Mouse (Mus musculus): Measurements from ENCODE around the gene Tgfbr3.

The Tgfbr3 gene

GRCm38 (mm10) chr5:107101684-107102083 is 187.7 kb downstream of the Tgfbr3 start:
- DNase-seq = no peak

GRCm38 (mm10) chr5:107101135-107101534 is 188.3 kb downstream of the Tgfbr3 start:
- no peak for DNase-seq

GRCm38 (mm10) chr5:107099634-107100033 is 189.8 kb downstream of the Tgfbr3 start:
- DNase-seq = no peak

- no peak for DNase-seq
Observed at GRCm38 (mm10) chr5:107099076-107099475, 190.4 kb downstream of the Tgfbr3 start.

GRCm38 (mm10) chr5:107098007-107098406 is 191.4 kb downstream of the Tgfbr3 start:
- no peak for DNase-seq

- DNase-seq = no peak
Observed at GRCm38 (mm10) chr5:107097314-107097713, 192.1 kb downstream of the Tgfbr3 start.

- DNase-seq = no peak
Observed at GRCm38 (mm10) chr5:107094233-107094632, 195.2 kb downstream of the Tgfbr3 start.

- DNase-seq = no peak
Observed at GRCm38 (mm10) chr5:107093253-107093652, 196.2 kb downstream of the Tgfbr3 start.

- no peak for DNase-seq
Observed at GRCm38 (mm10) chr5:107092137-107092536, 197.3 kb downstream of the Tgfbr3 start.

- no peak for DNase-seq
Observed at GRCm38 (mm10) chr5:107089966-107090365, 199.5 kb downstream of the Tgfbr3 start.

GRCm38 (mm10) chr5:107087829-107088808 is 201.3 kb downstream of the Tgfbr3 start:
- peak; percentile 72 for DNase-seq

- no peak for DNase-seq
Observed at GRCm38 (mm10) chr5:107087291-107087690, 202.1 kb downstream of the Tgfbr3 start.

GRCm38 (mm10) chr5:107086166-107086565 is 203.3 kb downstream of the Tgfbr3 start:
- no peak for DNase-seq

GRCm38 (mm10) chr5:107084431-107084830 is 205.0 kb downstream of the Tgfbr3 start:
- no peak for DNase-seq

GRCm38 (mm10) chr5:107082011-107082410 is 207.4 kb downstream of the Tgfbr3 start:
- no peak for DNase-seq

- no peak for DNase-seq
Observed at GRCm38 (mm10) chr5:107080986-107081624, 208.3 kb downstream of the Tgfbr3 start.

GRCm38 (mm10) chr5:107079920-107080319 is 209.5 kb downstream of the Tgfbr3 start:
- no peak for DNase-seq

GRCm38 (mm10) chr5:107079146-107079638 is 210.2 kb downstream of the Tgfbr3 start:
- DNase-seq = peak; percentile 60

- no peak for DNase-seq
Observed at GRCm38 (mm10) chr5:107078361-107078760, 211.1 kb downstream of the Tgfbr3 start.

- DNase-seq = no peak
Observed at GRCm38 (mm10) chr5:107077900-107078299, 211.5 kb downstream of the Tgfbr3 start.

GRCm38 (mm10) chr5:107074980-107075583 is 214.3 kb downstream of the Tgfbr3 start:
- DNase-seq = no peak

GRCm38 (mm10) chr5:107074350-107074749 is 215.1 kb downstream of the Tgfbr3 start:
- DNase-seq = no peak

GRCm38 (mm10) chr5:107073536-107073935 is 215.9 kb downstream of the Tgfbr3 start:
- DNase-seq = no peak
